Mouse (Mus musculus): ENCODE results near the gene Akap2. TPM values are rescaled to one million over a fixed set of nuclear protein-coding genes. Genes with fewer than 3 reads are reported as not detected.

Gene Akap2
- polyA plus RNA-seq, 1 experiment from 2014 or later: 19.6 TPM

DNA sequence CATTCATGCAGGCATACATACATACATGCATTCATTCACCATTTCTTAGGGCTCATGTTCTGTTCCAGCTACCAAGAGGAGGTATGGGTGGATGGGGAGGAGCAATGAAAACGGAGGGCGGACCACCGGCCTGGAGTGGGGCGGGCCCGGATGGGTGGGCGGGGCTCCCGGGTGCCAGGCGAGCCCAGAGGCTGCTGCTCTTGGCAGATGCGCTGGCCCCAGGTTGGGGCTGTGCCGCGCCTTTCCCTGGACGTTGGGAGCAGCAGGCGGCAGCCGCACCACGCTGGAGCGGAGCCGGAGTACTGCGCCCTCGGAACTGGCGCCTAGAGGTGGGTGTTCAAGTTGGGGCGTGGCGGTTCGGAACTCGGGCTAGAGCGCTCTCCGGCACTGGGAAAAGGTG lies 64.5 kb downstream of the Akap2 start:
- Histone ChIP-seq H3K4me3 (peak overlapping the region; percentile 45), H3K9me3 (no peaks in the 10 kb centered on the region), H3K9ac (replicated peaks) (peak overlapping the region; percentile 25), H3K27ac (replicated peaks) (no peak overlapping the region), H3K4me2 (replicated peaks) (peak overlapping the region; percentile 65), H3K36me3 (no peaks in the 10 kb centered on the region), H3K27me3 (peaks cover 26% of the 10 kb centered on the region), H3K4me1 (peaks cover 29% of the 10 kb centered on the region)
- WGBS: under 1% methylated on average over 25 of the region's 26 CpGs
- ATAC-seq (ENCODE audit: low FRiP score, low read depth): peak; percentile 88

- peak; percentile 83 for ATAC-seq (ENCODE audit: low FRiP score, low read depth)
- Histone ChIP-seq H3K4me2 (replicated peaks) (peak overlapping the region; percentile 65), H3K9ac (replicated peaks) (peak overlapping the region; percentile 25), H3K9me3 (no peaks in the 10 kb centered on the region), H3K4me3 (peak overlapping the region; percentile 45), H3K36me3 (no peaks in the 10 kb centered on the region), H3K4me1 (peaks cover 29% of the 10 kb centered on the region), H3K27me3 (peaks cover 26% of the 10 kb centered on the region), H3K27ac (replicated peaks) (no peak overlapping the region; the same call in 1 of the 2 replicates)
- WGBS: 4% methylated on average over 33 of the region's 33 CpGs
Measured at GRCm38 (mm10) chr4:57782549-57783390, 65.3 kb downstream of the Akap2 start.

DNA sequence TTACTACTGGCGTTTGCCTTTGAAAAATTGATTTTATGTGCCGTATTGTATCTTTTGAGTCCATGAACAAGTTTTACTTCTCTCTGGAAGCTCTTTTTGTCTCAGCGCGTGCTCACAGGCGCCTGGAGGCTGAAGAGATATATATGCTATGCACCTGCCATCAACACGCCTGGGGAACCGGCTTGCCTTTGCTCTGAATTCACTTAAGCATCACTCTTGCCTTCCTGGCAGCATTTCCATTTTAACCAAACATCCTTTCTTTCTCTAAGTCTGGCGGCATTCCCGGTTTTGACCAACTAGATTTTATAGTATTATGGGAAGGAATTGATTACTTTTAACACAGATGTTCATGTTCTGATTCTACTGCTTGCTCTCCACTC lies 65.9 kb downstream of the Akap2 start:
- H3K27ac ChIP-seq (replicated peaks): no peak overlapping the region
- H3K4me1 ChIP-seq: peaks cover 29% of the 10 kb centered on the region
- peak overlapping the region; percentile 65 for H3K4me2 ChIP-seq (replicated peaks)
- H3K9me3 ChIP-seq: no peaks in the 10 kb centered on the region
- peak overlapping the region; percentile 45 for H3K4me3 ChIP-seq
- WGBS: 40% methylated on average over 9 of the region's 9 CpGs
- ATAC-seq (ENCODE audit: low FRiP score, low read depth): no peak
- no peak overlapping the region for H3K9ac ChIP-seq (replicated peaks)
- H3K27me3 ChIP-seq: peaks cover 26% of the 10 kb centered on the region
- H3K36me3 ChIP-seq: no peaks in the 10 kb centered on the region

GRCm38 (mm10) chr4:57783853-57784600 lies 66.6 kb downstream of the Akap2 start:
- Histone ChIP-seq H3K9me3 (no peaks in the 10 kb centered on the region), H3K4me3 (no peak overlapping the region), H3K27ac (replicated peaks) (no peak overlapping the region), H3K9ac (replicated peaks) (no peak overlapping the region), H3K27me3 (peaks cover 26% of the 10 kb centered on the region), H3K4me2 (replicated peaks) (peak overlapping the region; percentile 65), H3K4me1 (peaks cover 29% of the 10 kb centered on the region), H3K36me3 (no peaks in the 10 kb centered on the region)
- no peak for ATAC-seq (ENCODE audit: low FRiP score, low read depth)
- 80% methylated on average over 11 of the region's 11 CpGs for WGBS

DNA sequence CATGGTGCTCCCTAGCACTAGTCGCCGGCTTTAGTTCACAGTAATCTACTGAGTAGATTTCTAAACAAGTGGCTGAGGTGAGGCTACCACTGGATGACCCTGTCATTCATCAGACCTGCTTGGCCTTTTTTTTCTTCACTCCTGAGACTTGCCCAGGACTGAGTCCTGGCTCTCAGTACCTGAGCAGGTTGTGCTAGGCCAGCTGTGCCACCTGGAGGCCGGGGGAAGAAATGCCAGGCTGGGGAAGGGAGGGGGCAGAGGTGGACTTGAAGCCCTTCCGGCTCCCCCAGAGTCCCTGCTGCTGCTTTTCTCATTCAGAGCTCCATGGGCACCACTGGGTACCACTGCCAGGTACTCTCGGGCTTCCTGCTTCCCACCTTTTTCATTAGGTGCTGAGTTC lies 71.3 kb downstream of the Akap2 start:
- H3K4me2 ChIP-seq (replicated peaks): no peak overlapping the region
- ATAC-seq (ENCODE audit: low FRiP score, low read depth): no peak
- H3K4me1 ChIP-seq: peaks cover 5% of the 10 kb centered on the region; the same call in 1 of the 2 replicates
- H3K4me3 ChIP-seq: no peak overlapping the region
- no peaks in the 10 kb centered on the region for H3K36me3 ChIP-seq
- H3K9ac ChIP-seq (replicated peaks): no peak overlapping the region
- H3K27me3 ChIP-seq: peaks cover 11% of the 10 kb centered on the region
- H3K27ac ChIP-seq (replicated peaks): no peak overlapping the region
- 67% methylated on average over 5 of the region's 5 CpGs for WGBS
- no peaks in the 10 kb centered on the region for H3K9me3 ChIP-seq

- no peak for ATAC-seq (ENCODE audit: low FRiP score, low read depth)
- no peak overlapping the region for H3K27ac ChIP-seq (replicated peaks)
Measured at GRCm38 (mm10) chr4:57789118-57789517, 71.7 kb downstream of the Akap2 start.

DNA sequence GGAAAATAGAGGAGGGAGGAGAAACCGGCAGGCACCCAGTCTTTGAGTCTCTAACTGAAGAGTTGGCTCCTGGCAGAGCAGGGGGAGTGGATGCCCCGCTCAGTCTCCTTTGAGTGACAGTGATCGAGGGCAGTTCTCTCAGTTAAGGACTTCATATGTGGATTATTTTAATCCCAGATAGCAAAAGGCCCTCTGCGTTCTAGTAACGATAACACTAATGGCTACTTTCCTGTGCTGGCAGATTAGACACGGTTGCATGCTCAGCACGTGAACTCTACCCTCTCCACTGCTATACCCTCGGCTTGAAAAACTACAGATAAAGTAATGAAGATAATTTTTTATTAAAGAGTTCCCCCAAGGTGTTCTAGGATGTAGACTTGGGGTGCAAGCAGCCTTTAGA lies 76.5 kb downstream of the Akap2 start:
- no peak overlapping the region for H3K4me2 ChIP-seq (replicated peaks)
- H3K36me3 ChIP-seq: no peaks in the 10 kb centered on the region
- H3K9ac ChIP-seq (replicated peaks): no peak overlapping the region
- no peaks in the 10 kb centered on the region for H3K9me3 ChIP-seq
- no peak overlapping the region for H3K27ac ChIP-seq (replicated peaks)
- WGBS: 57% methylated on average over 8 of the region's 8 CpGs
- H3K4me3 ChIP-seq: no peak overlapping the region
- H3K27me3 ChIP-seq: 0 out of 2 replicates have a peak, but pooled peaks cover 4% of the 10 kb centered on the region
- ATAC-seq (ENCODE audit: low FRiP score, low read depth): no peak
- H3K4me1 ChIP-seq: peaks cover 11% of the 10 kb centered on the region

More at GRCm38 (mm10) chr4:57789118-57789517, 71.7 kb downstream of the Akap2 start:
- Histone ChIP-seq H3K9ac (replicated peaks) (no peak overlapping the region), H3K4me3 (no peak overlapping the region), H3K4me1 (0 out of 2 replicates have a peak, but pooled peaks cover 3% of the 10 kb centered on the region), H3K36me3 (no peaks in the 10 kb centered on the region), H3K27me3 (peaks cover 7% of the 10 kb centered on the region), H3K9me3 (no peaks in the 10 kb centered on the region), H3K4me2 (replicated peaks) (no peak overlapping the region)

- 39% methylated on average over 3 of the region's 3 CpGs for WGBS
- no peak for ATAC-seq (ENCODE audit: low FRiP score, low read depth)
- H3K4me3 ChIP-seq: no peak overlapping the region
- no peak overlapping the region for H3K9ac ChIP-seq (replicated peaks)
- no peaks in the 10 kb centered on the region for H3K36me3 ChIP-seq
- H3K27ac ChIP-seq (replicated peaks): no peak overlapping the region
- peaks cover 9% of the 10 kb centered on the region for H3K4me1 ChIP-seq
- no peak overlapping the region for H3K4me2 ChIP-seq (replicated peaks)
- no peaks in the 10 kb centered on the region for H3K9me3 ChIP-seq
- H3K27me3 ChIP-seq: 0 out of 2 replicates have a peak, but pooled peaks cover 4% of the 10 kb centered on the region
Measured at GRCm38 (mm10) chr4:57794547-57794946, 77.1 kb downstream of the Akap2 start.

DNA sequence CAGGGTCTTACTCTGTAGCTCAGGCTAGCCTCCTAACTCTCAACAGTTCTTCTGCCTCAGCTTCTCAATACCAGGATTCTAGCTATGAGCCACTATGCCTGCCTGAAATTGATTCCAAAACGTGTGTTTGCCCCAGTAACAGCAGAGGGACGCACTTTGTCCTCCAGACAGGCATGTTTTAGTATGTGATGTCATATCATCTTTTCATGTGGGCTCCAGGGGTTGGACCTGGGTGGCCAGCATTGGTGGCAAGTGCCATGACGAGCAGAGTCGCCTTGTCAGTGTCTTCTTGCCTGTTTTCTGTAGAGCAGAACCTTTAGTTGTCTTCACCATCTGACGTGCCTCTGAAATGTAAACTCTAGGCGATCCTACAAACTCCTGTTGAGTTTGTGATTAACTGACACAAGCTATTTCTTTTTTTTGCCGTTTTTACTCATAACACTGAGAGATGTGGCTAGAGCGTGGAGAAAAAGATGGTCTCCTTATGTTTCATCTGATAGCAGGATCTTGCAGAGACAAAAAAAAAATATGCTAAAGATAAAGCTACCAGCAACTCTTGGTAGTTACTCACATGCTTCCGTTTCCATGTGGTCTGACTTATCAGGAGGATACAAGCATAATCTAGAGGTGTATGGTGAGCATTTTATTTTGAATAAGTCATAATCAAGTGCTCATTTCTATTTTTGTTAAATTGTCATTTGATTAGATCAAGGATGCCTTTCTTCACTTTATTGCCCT lies 80.3 kb downstream of the Akap2 start:
- no peak overlapping the region for H3K4me3 ChIP-seq
- no peaks in the 10 kb centered on the region for H3K9me3 ChIP-seq
- H3K27ac ChIP-seq (replicated peaks): peak overlapping the region; percentile 58; the same call in 1 of the 2 replicates
- peaks cover 8% of the 10 kb centered on the region for H3K4me1 ChIP-seq
- no peaks in the 10 kb centered on the region for H3K36me3 ChIP-seq
- H3K4me2 ChIP-seq (replicated peaks): no peak overlapping the region
- H3K27me3 ChIP-seq: no peaks in the 10 kb centered on the region
- WGBS: 85% methylated on average over 9 of the region's 9 CpGs
- no peak overlapping the region for H3K9ac ChIP-seq (replicated peaks)
- ATAC-seq (ENCODE audit: low FRiP score, low read depth): no peak

DNA sequence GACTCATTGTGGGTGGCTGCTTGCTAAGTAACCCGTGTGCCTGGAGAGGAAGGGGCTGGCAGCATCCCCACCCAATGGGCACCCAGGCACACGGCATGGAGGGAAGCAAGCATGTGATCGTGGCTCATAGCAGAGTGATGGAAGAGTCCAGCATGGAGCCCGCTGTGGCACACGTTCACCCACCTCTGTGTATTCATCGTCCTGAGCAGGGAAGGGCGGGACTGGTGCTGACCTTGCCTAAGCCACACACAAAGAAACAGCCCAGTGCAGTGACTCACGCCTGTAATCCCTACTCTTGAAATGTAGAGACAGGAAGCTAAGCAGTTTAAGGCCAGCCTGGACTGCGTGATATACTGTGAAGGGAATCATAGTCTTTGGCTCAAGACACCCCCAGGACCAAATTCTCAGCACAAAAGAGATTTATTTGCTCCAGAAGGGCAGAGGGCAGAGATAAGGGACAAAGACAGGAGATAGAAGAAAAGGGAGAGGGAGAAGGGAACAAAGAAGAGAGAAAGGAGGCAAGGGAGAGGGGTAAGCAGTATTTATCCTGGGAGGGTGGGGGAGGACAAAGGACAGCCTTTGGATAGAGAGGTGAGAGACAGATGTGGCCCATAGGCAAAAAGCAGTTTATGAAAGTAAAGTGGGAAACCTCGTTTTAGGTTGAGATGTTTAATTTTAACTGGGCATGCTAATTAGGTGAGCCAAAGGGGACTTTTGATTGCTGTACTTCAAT lies 81.0 kb downstream of the Akap2 start:
- Histone ChIP-seq H3K9me3 (no peaks in the 10 kb centered on the region), H3K27ac (replicated peaks) (peak overlapping the region; percentile 58; the same call in 1 of the 2 replicates), H3K36me3 (no peaks in the 10 kb centered on the region), H3K4me1 (peaks cover 8% of the 10 kb centered on the region), H3K27me3 (no peaks in the 10 kb centered on the region), H3K4me2 (replicated peaks) (no peak overlapping the region), H3K9ac (replicated peaks) (no peak overlapping the region), H3K4me3 (no peak overlapping the region)
- peak; percentile 83 for ATAC-seq (ENCODE audit: low FRiP score, low read depth)
- 10% methylated on average over 10 of the region's 10 CpGs for WGBS

GRCm38 (mm10) chr4:57799297-57799696 lies 81.8 kb downstream of the Akap2 start:
- H3K36me3 ChIP-seq: no peaks in the 10 kb centered on the region
- H3K4me1 ChIP-seq: peaks cover 8% of the 10 kb centered on the region
- no peaks in the 10 kb centered on the region for H3K27me3 ChIP-seq
- H3K4me2 ChIP-seq (replicated peaks): no peak overlapping the region
- ATAC-seq (ENCODE audit: low FRiP score, low read depth): no peak
- WGBS: 59% methylated on average over 1 of the region's 1 CpGs
- H3K9ac ChIP-seq (replicated peaks): no peak overlapping the region
- H3K27ac ChIP-seq (replicated peaks): no peak overlapping the region
- H3K9me3 ChIP-seq: no peaks in the 10 kb centered on the region
- no peak overlapping the region for H3K4me3 ChIP-seq
